Mouse (Mus musculus) small intestine, adult 2 months (tissue): ENCODE measurements around the gene Snrnp40.

Experiments
- CTCF ChIP-seq: fragments of 200-500 bp; IDR thresholded peaks from 2 replicates; pipeline ENCODE4 v1.5.1; 2012; ENCODE audit warnings: low read depth, mild to moderate bottlenecking, control low read depth, inconsistent platforms, low read length, moderate library complexity, mixed read lengths; ENCODE audit not compliant: insufficient replicate concordance, insufficient read length; ENCODE audit errors: extremely low read depth
- POLR2A ChIP-seq: fragments of 200-500 bp; IDR thresholded peaks from 2 replicates; pipeline ENCODE4 v1.6.1; 2012; ENCODE audit warnings: low read depth, mild to moderate bottlenecking, control low read depth, inconsistent platforms, low read length, moderate library complexity

DNA sequence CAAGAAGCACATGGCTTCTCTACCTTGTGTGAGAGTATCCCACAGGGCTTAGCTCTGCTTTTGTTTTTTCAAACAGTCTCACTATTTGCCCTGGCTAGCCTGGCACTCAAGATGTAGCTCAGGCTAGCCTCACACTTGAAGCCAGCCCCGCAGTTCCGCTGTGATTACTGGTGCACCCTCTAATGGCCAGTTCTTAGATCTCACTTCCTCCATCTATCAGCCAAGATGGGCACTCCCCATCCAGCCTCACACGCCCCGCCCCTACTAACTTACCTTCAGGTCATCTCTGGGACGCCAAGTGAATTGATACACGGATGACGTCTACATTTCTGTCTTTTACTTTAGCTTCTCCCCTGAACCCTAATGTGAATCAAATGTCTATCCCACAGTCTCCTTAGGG, 40.4 kb upstream of the Snrnp40 start:
- no peak for TF ChIP-seq POLR2A
- no peak for TF ChIP-seq CTCF
